Mouse (Mus musculus) ES-E14 (cell line): ENCODE measurements at regions not wholly inside any gene's neighbourhood (a gene's known extent, or its start where the extent isn't known, plus 50 kb on each side); places are given as distances from the start of the nearest gene placed in this dataset.

Experiments used
- DNase-seq: peaks from one replicate; pipeline ENCODE4 v3.0.0-alpha.2; 2013; ENCODE audit warnings: low read depth, low spot score
- H3K27ac ChIP-seq: 2 replicates; pipeline ENCODE4 v1.5.1; 2012; ENCODE audit warnings: low read depth, mild to moderate bottlenecking, low read length, moderate library complexity, mixed read lengths; ENCODE audit not compliant: poor library complexity, insufficient read depth, severe bottlenecking
- H3K36me3 ChIP-seq: 2 replicates; pipeline ENCODE4 v1.6.1; 2012; ENCODE audit warnings: mild to moderate bottlenecking, low read length, moderate library complexity, mixed read lengths; ENCODE audit not compliant: control insufficient read depth, poor library complexity, insufficient read depth, severe bottlenecking
- H3K4me1 ChIP-seq, 2 experiments: fragments of 150-350 bp in 1 of 2; sonication (generic) in 1 of 2; 2 replicates each; pipeline ENCODE4 v1.6.1; 2012; ENCODE audit warnings: low read length in 2 of 2, mild to moderate bottlenecking in 1 of 2, mixed read lengths in 1 of 2; ENCODE audit not compliant: control insufficient read depth in 2 of 2, insufficient read depth in 2 of 2, poor library complexity in 1 of 2
- H3K4me3 ChIP-seq, 2 experiments: fragments of 150-350 bp in 1 of 2; sonication (generic) in 1 of 2; 2 replicates each; pipeline ENCODE4 v1.5.1; 2012; ENCODE audit warnings: low read length in 2 of 2, low read depth in 1 of 2, mild to moderate bottlenecking in 1 of 2, mixed read lengths in 1 of 2; ENCODE audit not compliant: insufficient read depth in 1 of 2, poor library complexity in 1 of 2, severe bottlenecking in 1 of 2
- H3K9ac ChIP-seq: 2 replicates; pipeline ENCODE4 v1.6.1; 2012; ENCODE audit warnings: low read depth, mild to moderate bottlenecking, low read length, mixed read lengths; ENCODE audit not compliant: poor library complexity, insufficient read depth, severe bottlenecking
- H3K9me3 ChIP-seq: fragments of 150-350 bp; sonication (generic); 2 replicates; pipeline ENCODE4 v1.6.1; 2012; ENCODE audit warnings: low read depth, mild to moderate bottlenecking, low read length; ENCODE audit not compliant: control insufficient read depth, insufficient read depth
- CHD2 ChIP-seq: IDR thresholded peaks from 2 replicates; pipeline ENCODE4 v1.6.1; 2014; ENCODE audit warnings: mild to moderate bottlenecking, low read depth, low read length, inconsistent platforms
- HCFC1 ChIP-seq: IDR thresholded peaks from 2 replicates; pipeline ENCODE4 v1.6.1; 2012; ENCODE audit warnings: low read length, inconsistent platforms, borderline replicate concordance; ENCODE audit not compliant: insufficient read depth
- MAFK ChIP-seq: IDR thresholded peaks from 2 replicates; pipeline ENCODE4 v1.6.1; 2014; ENCODE audit warnings: mild to moderate bottlenecking, low read depth, low read length, inconsistent platforms; ENCODE audit not compliant: insufficient read depth
- ZC3H11A ChIP-seq: IDR thresholded peaks from 2 replicates; pipeline ENCODE4 v1.6.1; 2012; ENCODE audit warnings: low read depth, mild to moderate bottlenecking, inconsistent platforms, low read length, borderline replicate concordance
- ZNF384 ChIP-seq: IDR thresholded peaks from 2 replicates; pipeline ENCODE4 v1.6.1; 2012; ENCODE audit warnings: low read depth, low read length, inconsistent platforms
- in situ Hi-C, 2 experiments: fragments of 600-800 bp; cut with MboI; formaldehyde crosslinking; loops; one replicate each; pipeline ENCODE4 v1.15.1; 2025; ENCODE audit warnings: low sequenced_read_pairs in 2 of 2, inconsistent platforms in 1 of 2; ENCODE audit not compliant: unreplicated experiment in 2 of 2

GRCm38 (mm10) chr13:102036001-102036400, 268.0 kb upstream of the Pik3r1 start:
- no peak for DNase-seq
- H3K36me3 ChIP-seq: no peaks in the 10 kb centered on the region
- H3K9me3 ChIP-seq: no peaks in the 10 kb centered on the region
- no peak overlapping the region for H3K27ac ChIP-seq
- no peak overlapping the region for H3K9ac ChIP-seq
- no peak overlapping the region for H3K4me3 ChIP-seq
- no peaks in the 10 kb centered on the region for H3K4me1 ChIP-seq
- in situ Hi-C loops: no loop called here
- TF ChIP-seq CHD2: no peak
- no peak for TF ChIP-seq MAFK
- TF ChIP-seq HCFC1: no peak
- no peak for TF ChIP-seq ZNF384
- TF ChIP-seq ZC3H11A: no peak

- no peak overlapping the region for H3K4me3 ChIP-seq
- no peak overlapping the region for H3K9ac ChIP-seq
- no peaks in the 10 kb centered on the region for H3K36me3 ChIP-seq
- H3K27ac ChIP-seq: no peak overlapping the region
- no peaks in the 10 kb centered on the region for H3K4me1 ChIP-seq
- DNase-seq: no peak
- in situ Hi-C loops: no loop called here
- no peaks in the 10 kb centered on the region for H3K9me3 ChIP-seq
- TF ChIP-seq ZC3H11A: no peak
- TF ChIP-seq ZNF384: no peak
Measured at GRCm38 (mm10) chr13:102036819-102037624, 269.0 kb upstream of the Pik3r1 start.

- Histone ChIP-seq H3K9ac (no peak overlapping the region), H3K4me1 (no peaks in the 10 kb centered on the region), H3K4me3 (no peak overlapping the region), H3K27ac (no peak overlapping the region), H3K9me3 (no peaks in the 10 kb centered on the region), H3K36me3 (no peaks in the 10 kb centered on the region)
- DNase-seq: no peak
- no peak for TF ChIP-seq ZNF384
- TF ChIP-seq MAFK: no peak
- TF ChIP-seq CHD2: no peak
- TF ChIP-seq HCFC1: no peak
- TF ChIP-seq ZC3H11A: no peak
- in situ Hi-C loops: no loop called here
Measured at GRCm38 (mm10) chr13:102060213-102060612, 292.2 kb upstream of the Pik3r1 start.

GRCm38 (mm10) chr13:102064590-102065273, 296.7 kb upstream of the Pik3r1 start:
- Histone ChIP-seq H3K27ac (no peak overlapping the region), H3K4me3 (no peak overlapping the region), H3K9me3 (no peaks in the 10 kb centered on the region), H3K4me1 (no peaks in the 10 kb centered on the region), H3K9ac (no peak overlapping the region), H3K36me3 (no peaks in the 10 kb centered on the region)
- DNase-seq: no peak
- TF ChIP-seq HCFC1 (no peak), ZNF384 (no peak), ZC3H11A (no peak), CHD2 (no peak), MAFK (no peak)
- in situ Hi-C loops: no loop called here
